Mouse (Mus musculus) regulatory T cell (primary cell): ENCODE data around the gene Npm1.

Source experiments
- in situ Hi-C: fragments of 300-600 bp; cut with MboI, MseI; formaldehyde crosslinking; loops from one replicate; pipeline ENCODE4 v1.15.1; 2025; ENCODE audit warnings: high pct_unique_total_duplicates

Gene Npm1

DNA sequence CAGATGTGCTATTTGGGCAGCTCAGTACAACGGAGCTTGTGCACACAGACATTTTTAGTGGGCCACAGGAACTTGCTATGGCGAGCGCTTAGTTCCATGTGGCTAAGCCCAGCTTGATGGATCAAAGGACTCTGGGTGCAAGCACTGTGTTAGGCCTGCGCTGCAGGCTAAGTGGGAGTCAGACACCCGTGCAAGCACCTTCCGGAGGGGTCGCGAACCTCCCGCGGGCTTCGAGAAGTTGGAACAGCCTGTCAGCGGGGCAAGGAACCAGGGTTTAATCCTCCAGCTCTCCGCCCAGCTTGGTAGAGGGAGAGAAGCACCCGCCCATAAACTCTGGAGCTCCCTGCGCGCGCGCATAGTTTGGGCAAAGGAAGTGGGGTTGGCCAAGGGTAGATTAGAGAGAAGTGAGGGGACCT is 17.7 kb upstream of the Npm1 start:
- in situ Hi-C loops, result no loop called here

DNA sequence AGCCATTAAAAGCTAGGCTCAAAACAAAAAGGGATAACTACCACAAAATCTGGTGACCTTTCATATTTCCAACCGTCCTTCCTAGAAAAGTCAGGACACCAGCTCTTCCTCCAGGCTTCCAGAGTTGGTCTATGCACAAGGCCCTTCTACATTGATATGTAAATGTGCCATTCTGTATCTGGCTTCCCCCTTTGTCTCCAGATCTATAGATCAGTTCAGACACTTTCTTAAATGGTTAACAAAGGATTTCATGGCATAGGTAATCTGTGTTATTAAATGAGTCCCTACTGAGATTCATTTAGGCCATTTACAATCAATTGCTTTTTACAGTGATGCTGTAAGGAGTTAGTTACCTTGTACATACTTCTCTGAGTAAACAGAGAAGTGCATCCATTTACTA is 16.8 kb upstream of the Npm1 start:
- in situ Hi-C loops, result loop anchor here (5.0 kb wide), 2 partner anchors 117 to 432 kb away; no protein-coding TSS in a partner anchor

DNA sequence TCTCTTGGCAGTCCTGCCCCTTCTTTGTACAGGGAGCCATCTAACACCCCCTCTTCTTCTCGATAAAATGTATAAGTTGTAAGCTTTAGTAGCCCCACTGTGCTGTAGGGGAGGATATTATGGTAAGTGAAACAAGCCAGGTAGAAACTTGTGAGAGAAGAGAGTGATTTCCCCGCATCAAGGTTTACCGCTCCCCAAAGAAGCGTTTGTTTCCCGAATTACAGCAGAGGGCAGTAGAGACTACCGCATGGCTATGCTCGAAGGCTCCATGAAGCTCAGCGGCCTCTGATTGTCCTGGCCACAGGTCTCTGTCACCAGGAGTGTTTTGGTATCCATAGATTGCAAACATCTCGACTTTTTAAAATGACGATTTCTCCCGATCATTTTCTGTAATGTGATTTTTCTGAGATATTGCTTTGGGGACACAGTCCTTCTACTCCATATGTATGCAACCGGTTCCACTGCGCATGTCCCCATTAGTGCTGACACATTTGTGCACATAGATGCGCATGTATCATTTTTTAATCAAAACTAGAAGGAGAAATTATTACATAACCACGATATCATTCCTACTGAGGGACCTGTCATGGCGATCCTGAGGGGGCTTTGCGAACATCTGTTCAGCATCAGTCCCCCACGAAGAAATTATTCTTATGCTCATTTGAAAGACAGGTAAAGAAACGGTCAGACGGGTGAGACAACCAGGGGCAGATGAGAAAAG is 13.7 kb upstream of the Npm1 start:
- in situ Hi-C loops, result loop anchor here (5.0 kb wide), 2 partner anchors 121 to 436 kb away; no protein-coding TSS in a partner anchor

DNA sequence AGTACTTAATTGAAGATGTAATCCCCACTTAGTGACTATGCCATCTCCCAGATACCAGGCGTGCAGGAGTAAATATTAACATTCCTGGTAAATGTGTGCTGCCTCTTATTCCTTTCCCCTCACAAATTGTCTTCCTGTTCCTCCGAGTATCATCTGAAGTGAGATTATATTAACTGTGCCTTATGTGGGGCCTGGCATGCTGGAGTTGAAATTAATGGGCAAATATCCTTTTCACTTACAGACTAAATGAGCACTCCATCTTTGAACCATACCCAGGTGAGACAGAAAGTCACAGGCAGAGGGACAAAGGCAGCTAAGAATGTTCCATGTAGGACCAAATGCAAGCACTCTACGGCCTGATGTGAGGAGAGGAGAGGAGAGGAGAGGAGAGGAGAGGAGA is 12.8 kb upstream of the Npm1 start:
- in situ Hi-C loops, result loop anchor here (5.0 kb wide), 2 partner anchors 122 to 437 kb away; no protein-coding TSS in a partner anchor

DNA sequence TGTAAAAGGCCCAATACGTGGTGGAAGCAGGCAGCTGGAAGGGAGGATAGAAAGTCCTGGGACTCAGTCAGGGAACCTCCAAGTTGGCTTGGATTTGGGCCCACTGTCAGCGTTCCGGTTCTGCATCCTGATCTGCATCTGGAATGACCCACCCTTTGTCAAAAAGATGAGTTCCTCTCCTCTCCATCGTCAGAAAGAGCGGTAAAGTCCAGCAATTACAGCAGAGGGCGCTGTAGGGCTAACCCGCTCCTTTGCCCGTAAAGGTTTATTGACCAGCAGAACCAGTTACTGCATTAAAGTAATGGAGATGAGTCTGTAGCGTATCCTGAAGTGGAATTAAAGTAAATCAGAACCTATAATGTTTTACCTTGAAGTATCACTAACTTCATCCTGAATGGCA is 7.5 kb upstream of the Npm1 start:
- in situ Hi-C loops, result no loop called here

DNA sequence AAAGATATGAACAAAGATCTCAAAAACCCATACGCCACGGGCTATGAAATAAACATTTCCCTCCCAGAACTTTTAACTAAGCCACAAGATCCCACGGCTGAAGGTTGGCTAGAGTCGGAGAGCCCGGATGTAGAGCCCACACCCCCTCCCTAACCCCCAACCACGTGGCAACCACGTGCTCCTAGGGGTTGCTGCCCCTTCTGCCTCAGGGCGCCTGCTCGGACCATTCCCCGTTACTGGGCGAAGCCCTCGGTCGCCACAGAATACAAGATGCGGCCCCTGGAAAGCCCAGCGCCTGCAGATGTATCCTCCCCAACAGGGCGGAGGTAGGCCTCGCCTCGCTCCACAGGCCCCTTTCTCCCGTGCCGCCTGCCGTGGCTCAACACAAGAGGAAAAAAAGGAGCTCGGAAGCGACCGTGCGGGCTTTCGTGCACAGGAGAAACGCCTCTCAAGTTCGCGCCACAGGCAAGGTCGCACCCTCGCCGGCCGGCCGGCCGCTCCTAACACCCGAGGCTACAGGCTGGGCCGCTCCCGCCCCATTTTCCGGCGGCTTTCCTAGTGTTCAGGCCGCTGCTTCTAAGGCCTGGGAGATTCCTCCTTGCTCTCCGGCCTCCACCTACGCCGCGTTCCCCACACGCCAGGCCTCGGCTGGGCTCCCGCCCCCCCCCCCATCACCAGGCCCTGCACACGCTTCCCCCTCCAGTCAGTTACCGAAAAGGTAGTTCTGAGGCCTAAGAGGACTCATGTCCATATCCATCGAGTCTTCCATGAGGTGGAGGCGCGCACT is 602 bp downstream of the Npm1 start:
- in situ Hi-C loops, result loop anchor here (10.0 kb wide), 1 partner anchor 772 kb away; no protein-coding TSS in a partner anchor

DNA sequence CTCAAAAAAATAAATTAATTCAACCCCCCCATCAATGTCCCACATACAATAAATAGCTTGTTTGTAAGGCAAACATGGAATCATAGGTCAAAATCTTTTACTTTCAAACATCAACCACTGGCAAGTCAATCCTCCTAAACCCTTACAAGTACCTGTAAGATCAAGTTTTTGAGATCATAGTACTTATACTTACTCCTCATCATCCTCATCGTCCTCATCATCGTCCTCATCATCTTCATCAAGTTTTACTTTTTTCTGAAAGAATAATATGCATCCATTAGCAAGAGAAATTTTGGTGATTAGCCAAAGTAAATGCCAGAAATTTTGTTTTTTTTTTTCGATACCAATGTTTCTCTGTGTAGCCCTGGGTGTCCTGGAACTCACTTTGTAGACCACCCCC is 3.3 kb downstream of the Npm1 start:
- in situ Hi-C loops, result loop anchor here (10.0 kb wide), 1 partner anchor 775 kb away; no protein-coding TSS in a partner anchor

DNA sequence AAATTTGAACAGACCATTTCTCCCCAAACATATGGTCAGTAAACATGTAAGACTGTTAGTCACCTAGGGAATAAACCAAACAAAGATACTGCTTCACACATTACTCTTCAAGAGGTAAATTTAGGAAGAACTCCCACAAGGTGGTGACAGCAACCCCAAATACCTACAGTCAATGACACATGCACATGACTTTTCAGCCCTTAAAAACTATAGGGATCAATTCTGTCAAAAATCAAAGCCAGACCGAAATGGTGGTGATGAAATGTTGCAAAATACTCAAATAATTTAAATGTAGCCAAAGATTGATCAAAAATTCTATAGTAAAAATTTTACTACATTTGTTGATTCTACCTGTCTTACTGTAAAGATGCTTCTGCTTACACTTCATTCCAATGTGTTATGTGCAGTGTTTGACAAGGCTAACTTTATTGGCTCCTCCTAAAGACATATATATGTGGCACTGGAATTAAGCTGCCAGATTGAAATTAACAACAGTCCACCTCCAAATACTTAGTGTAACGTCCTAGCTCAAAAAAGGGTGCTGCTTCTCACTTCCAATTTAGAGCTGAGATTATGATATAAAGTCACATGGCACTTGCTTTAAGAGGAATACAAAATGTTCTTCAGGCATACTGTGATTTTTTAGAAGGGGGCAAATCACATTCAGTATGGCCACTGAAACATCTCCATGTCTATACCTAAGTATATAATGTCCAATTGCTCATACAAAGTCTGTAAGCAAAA is 5.4 kb downstream of the Npm1 start:
- in situ Hi-C loops, result no loop called here

DNA sequence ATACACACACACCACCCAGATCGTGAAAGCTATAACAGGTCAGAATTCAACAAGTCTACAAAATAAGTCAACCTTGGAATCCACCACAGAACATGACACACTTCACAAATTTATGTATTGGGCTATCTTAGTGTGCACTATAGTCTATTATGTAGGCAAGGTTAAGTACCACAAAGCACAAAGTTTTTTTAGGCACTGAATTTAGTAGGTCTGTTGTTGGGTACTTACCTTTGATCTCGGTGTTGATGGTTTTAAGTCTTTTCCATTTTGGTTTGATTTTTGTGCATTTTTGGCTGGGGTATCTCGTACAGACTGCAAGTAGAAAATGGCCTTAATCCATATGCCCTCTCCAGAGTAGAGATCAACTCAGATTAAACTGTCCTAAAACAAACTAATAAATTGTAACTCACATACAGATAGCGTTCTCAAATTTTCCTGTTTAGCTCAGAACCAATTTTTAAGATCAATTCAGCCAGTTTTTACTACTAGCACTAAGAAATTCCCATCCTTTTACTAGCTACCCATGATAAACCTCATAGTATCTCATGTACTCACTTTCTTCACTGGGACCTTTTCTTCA is 6.5 kb downstream of the Npm1 start:
- in situ Hi-C loops, result no loop called here

DNA sequence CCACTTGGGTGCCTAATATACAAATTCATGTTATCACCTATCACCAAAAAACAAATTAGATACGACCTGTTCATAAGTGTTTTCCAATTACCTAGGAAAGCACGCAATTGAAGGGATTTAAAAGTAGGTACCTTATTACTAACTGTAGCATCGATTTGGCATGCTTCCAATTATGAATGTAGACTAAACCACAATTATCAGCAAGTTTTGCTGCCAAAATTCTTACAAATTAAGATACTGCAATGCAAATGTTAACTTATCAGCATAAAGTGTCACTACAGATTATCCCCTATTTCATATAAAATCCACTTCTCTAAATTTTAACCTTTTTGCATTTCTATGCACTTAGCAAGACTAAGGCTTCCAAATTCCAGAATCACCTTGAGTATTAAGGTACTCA is 8.5 kb downstream of the Npm1 start:
- in situ Hi-C loops, result no loop called here

DNA sequence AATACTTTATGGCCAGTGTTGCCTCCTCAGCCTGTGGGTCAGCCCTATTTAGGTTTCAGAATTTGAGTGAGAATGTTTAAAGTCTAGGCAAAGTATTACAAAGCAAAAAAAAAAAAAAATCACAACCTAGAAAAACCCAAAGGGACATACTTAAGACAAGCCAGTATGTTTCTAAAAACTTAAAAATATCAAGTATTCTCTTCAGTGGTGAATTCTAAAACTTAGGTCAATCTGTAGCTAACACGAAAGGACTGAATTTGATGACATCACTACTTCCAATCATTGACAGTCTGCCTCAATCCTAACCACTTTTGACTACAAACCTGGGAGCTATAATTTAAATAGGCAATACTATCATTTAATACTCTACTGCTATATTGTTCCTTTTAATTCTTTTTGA is 10.0 kb downstream of the Npm1 start:
- in situ Hi-C loops, result no loop called here

DNA sequence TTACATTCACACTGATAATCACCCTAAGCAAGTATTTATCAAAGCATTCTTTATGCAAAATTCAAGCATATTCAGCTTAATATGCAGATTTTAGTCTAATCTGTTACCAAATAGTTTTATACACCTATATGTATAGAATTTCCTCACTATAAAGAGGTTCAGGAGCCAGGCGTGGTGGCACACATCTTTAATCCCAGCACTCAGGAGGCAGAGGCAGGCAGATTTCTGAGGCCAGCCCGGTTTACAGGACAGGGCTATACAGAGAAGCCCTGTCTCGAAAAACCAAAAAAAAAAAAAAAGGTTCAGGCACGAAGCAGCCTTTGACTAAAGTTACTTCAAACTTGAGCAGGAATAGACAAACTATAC is 11.2 kb downstream of the Npm1 start:
- in situ Hi-C loops, result no loop called here

DNA sequence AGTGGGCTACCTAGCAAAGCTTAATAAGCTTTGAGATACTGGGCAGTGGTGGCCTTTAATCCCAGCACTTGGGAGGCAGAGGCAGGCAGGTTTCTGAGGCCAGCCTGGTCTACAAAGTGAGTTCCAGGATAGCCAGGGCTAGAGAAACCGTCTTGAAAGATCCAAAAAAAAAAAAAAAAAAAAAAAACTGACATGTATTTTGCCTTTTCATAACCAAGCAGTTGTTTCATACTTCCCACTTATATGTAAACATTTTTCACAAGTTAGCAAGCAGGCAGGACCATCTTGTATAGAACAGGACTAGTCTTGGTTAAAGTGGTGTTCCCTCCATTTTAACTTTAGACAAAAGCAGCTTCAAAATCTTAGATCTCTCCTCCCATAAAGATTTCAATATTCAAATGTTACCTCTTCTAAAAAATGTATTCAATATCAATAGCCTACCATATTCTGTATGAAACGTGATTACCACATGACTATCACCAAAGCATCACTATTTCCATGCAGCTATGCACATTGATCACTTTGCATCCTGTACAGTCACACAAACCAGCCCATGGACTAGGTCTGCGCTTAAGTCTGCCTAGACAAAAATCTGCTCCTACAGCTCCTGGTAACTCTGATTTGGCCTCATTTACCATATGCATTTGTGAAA is 11.8 kb downstream of the Npm1 start:
- in situ Hi-C loops, result no loop called here

DNA sequence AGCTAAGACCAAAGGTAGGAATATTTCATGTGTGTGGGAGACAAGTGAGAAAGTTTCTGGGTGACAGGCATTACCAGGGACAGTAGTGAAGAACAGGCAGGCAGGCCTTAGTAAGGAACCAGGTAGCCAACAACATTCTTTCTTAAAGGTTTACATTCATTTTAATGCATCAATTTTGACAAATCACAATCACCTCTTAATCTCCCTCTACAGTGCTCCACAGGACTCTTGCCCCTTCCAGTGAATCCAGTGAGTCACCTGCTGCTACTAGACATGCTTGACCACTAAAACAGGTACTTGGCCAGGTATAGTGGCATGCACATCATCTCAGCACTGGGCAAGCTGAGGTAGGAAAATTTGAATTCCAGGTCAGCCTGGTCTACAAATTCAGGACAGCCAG is 12.6 kb downstream of the Npm1 start:
- in situ Hi-C loops, result no loop called here

DNA sequence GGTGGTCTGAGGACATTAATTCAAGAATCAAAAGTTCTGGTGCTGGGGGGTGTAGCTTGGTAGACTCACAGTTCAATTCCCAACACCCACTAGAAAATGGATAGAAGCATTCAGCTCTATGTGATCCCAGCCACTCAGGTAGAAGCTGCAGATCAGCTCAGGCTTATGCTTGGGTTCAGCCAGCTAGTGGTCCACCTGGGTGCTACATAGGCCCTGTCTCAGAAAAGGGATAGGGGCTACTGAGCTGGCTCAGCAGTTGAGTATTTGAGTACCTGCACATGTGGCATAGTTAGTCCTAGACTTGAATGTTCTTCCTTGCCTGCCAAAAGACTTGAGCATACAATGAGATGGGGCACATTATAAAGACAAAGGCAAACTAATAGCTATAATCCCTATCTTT is 13.6 kb downstream of the Npm1 start:
- in situ Hi-C loops, result loop anchor here (25.0 kb wide), 2 partner anchors 537 to 737 kb away; no protein-coding TSS in a partner anchor

DNA sequence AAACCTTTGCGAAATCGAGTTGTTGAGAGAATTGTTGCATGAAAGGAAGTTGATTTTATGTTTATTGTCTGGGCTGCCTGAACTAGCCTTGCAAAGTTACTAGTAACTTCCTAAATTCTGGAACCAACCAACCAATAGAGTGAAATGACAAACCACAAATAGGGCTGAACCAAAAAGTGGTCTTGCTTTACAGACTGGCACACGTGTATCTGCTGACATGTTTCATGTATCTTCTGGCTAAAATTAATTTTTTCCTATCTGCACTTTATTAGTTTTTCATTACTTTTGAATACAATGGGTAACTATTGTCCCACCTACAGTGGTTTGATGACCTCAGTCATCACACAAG is 13.9 kb downstream of the Npm1 start:
- in situ Hi-C loops, result loop anchor here (25.0 kb wide), 2 partner anchors 537 to 737 kb away; no protein-coding TSS in a partner anchor

DNA sequence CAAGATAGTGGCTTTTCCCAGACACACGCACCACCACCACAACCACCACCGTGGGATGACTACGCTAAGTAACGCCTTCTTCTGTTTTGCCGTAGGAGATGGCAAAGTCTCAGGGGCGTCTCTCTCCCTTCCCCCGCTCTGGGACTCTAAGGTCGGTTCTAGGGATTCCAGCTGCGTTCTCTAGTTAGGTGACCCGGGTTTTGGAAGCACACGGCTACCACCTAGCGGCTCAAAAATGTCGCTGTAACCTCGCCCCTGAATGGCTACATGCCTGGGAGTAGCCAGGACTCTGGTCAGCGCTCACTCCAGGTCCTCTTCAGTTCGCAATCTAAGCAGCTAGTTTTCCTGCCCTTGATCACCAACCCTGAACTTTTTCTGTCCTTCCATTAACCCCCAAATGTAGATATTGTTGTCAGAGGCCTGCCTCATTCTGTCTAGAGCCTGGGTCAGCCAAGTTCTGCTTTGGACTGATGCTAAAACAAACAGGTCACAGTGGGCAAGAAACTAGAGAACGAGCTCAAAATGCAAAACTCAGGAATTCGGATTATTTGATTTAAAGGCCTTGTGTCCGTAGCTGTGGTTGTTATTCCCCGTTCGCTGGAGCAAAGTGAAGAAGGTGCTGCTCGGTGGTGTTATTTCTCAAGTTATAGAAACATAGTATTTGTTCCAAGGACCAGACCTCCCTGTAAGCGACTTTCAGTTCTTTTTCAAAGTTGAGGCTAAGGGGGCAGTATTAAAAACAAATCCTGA is 14.5 kb downstream of the Npm1 start:
- in situ Hi-C loops, result loop anchor here (25.0 kb wide), 2 partner anchors 536 to 736 kb away; no protein-coding TSS in a partner anchor

DNA sequence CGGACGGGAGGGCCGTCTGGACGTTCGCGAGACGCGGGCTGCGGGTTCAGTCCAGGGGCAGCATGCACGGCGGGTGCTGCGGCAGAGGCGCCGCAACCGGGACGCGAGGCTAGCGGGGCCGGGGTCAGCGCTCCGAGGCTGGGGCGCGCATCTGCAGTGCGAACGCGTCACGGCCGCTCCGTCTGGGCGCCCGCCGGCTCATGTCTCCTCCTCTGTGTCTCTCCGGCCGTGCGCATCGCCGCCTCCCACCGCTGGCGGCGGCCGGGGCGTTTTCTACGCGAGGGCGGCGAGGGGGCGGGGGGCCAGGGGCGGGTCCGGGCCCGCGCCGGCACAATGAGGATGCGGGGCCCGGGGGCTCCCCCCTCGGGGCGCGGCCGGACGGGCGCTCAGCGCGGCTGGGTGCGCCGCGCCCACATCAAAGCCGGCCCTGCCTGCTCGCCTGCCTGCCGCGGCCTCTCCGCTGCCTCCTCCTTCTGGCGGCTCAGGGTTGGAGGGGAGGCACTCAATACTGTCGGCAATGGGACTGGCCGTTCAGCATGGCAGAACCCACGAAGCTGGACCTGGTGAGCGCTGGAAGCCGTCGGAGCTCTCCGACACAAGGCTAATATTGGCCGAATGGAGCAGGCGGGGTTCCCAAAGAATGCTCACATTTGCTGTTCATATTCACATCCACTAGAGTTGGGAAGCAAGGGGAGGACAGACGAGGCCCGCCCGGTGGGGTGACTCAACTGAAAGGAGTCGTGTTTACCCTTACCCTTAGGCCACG is 15.3 kb downstream of the Npm1 start:
- in situ Hi-C loops, result loop anchor here (25.0 kb wide), 2 partner anchors 535 to 735 kb away; no protein-coding TSS in a partner anchor

DNA sequence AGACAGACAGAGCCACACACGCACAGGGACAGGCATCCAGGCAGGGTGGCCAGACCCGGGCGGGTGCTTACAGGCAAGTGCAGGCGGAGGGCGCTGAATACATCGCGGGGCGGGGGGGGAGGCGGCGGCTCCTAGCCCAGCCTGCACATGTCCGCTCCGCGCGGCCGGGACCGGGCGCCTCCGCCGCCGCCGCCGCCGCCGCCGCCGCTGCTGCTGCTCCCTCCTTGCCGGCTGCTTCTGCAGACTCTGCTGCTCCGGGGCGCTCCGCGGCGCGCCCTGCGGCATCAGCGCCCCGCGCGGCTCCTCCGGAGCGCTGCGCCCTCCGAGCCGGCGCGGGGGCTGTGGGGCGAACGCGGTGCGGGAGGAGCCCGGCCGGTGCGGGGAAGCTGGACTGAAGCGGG is 15.8 kb downstream of the Npm1 start, which contains the start of gene Fgf18:
Fgf18 (minus strand) TSS at position 230 of the 401 bp plus-strand sequence.
- in situ Hi-C loops, result loop anchor here (25.0 kb wide), 2 partner anchors 535 to 735 kb away; no protein-coding TSS in a partner anchor
